Mouse (Mus musculus) right cerebral cortex, adult 18-20 months (tissue): ENCODE results near the gene Tmem50b.
"Not testable (repeated sequence)": the region's sequence is repeated elsewhere in the genome, so short reads cannot be mapped to it uniquely, and the experiment has no call there.

Experiments used
- DNase-seq: peaks from one replicate; pipeline ENCODE4 v3.0.0; 2022; ENCODE audit warnings: mixed read lengths

Gene Tmem50b

DNA sequence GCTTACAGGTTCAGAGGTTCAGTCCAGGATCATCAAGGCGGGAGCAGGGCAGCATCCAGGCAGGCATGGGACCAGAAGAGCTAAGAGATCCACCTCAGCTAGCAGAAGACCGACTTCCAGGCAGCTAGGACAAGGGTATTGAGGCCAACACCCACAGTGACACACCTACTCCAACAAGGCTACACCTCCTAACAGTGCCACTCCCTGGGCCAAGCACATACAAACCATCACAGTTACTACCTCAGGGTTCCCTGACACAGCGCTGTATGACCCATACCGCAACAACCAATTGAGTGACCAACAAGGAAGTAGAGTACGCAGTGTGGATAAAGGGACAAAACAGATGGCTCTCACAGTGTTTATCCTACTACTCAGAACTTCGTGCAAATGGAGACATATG lies 61.2 kb downstream of the Tmem50b start:
- no peak for DNase-seq

DNA sequence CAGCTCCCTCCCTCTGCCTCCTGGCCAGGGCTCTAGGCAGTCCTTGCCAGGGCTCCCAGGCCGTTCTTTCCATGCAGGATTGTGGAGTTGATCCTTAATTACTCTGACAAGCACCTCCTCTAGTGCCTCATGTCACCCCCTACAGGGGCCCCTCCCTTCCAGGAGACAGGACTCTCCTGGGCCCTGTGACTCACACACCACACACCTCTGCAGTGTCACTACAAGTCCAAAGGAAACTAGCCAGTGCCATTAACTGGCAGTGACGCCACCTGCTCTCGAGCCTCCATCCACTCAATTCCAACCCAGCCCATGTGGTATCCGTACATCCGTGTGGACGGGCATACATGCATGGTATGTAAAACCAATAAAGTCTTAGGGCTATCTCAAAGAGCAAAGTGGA lies 62.7 kb downstream of the Tmem50b start:
- no peak for DNase-seq

DNA sequence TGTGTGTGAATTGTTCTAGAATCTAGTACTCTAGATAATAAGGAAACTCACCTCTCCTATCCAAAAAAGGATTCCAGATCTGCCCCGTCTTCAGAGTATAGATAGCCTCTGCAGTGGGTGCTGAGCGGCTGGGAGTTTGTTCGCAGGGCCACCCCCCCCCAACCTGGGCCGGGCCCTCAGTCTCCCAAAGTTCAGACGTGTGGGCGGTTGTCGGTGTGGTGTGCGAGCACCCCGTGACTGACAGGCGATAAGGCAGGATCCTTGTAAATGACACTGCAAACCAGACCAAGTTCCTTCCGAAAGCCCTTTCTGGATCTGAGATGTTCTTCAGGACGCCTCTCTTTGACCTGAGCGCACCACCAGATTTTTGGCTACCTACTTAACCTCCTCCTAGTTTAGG lies 63.1 kb downstream of the Tmem50b start:
- DNase-seq = peak; percentile 77

DNA sequence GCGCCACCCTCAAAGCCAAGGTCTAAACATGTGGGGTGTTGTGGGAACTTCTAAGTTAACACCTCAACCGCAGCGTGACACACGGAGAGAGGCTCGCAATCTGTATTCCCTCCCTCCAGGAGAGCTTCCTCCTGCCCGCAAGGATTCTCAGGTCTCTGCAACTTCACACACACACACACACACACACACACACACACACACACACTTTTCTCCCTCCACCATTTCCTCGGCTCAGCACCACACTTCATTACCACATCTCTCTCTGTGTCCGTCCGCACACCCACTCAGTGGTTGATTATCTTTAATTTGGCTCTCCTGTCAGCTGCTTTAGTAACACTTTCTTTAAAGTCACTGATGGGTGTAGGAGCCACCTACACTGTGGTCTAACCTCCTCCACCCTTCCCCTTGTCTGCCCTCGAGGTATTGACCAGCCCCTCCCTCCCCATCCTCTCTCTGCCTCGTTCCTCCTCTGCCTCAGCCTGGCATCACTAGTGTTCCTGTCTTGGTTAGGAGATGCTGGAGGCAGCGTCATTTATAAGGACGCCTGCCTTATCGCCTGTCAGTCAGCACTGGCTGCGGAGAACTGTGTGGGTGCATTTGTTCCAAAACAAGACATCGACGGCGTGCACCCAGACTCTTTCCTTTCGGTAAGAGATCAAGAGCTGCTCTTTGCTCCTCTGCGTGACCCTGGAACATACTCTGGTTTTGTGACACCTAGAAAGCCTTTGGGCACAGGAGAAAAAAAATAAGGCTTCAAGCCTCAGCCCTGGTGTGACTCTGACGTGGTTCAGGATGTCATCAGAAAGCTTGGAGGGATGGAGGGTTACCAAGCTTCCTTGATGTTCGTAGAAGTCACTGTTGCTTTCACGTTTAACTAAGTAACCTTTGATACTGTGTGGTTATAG lies 64.3 kb downstream of the Tmem50b start:
- DNase-seq = peak; percentile 39

DNA sequence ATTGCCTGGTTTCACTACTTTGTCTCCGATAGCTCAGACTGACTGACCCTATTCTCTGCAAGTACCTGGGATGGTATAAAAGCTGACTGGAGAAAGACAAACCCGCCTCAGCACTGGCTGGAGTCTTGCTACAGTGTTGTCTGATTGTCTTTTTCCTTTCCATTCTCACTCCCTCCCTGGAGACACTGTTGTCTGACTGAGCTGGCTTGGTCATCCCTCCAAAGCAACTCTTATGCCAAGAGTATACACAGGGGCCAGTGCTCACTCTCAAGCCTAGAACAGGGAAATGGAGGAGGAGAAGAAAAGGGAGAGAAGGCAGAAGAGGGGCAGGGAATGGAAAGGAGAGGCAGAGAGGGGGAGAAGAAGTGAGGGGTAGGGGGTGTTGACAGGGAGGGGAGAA lies 65.2 kb downstream of the Tmem50b start:
- DNase-seq = no peak

DNA sequence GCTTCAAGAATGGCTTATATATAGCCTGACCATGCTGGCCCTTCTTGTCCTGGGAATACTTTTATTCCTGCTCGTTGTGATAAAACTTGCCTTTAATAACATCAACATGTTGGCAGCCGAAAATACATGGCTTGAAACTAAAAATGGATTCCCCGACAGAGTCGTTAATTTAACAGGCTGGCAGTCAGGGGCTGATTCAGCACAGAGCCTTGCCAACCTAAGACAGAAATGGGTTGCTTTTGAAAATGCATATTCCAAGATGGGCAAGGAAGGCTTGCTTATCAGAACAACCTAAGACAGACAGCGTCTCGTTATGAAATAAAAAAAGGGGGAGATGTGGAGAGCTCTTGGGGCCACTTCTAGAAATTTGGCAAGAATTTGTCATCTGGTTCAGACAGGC lies 65.7 kb downstream of the Tmem50b start:
- DNase-seq = no peak

DNA sequence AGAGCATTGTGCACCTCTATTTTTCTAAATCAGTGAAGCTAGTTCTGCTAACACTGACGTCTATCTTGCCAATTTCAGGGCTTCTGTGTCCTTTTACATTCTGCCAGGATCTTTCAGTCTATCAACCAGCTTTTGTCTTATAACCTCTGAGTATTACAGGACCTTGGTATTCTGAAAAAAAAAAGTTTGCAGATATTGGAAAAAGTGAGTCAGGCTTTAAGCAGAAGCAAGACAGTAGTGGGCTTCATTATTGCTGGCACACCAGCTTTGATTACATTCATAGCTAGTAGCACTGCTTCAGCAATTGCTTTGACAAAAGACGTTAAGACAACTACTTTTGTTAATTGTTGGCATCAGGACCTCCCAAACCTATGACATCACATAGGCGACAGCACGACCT lies 66.8 kb downstream of the Tmem50b start:
- not testable (repeated sequence) for DNase-seq

DNA sequence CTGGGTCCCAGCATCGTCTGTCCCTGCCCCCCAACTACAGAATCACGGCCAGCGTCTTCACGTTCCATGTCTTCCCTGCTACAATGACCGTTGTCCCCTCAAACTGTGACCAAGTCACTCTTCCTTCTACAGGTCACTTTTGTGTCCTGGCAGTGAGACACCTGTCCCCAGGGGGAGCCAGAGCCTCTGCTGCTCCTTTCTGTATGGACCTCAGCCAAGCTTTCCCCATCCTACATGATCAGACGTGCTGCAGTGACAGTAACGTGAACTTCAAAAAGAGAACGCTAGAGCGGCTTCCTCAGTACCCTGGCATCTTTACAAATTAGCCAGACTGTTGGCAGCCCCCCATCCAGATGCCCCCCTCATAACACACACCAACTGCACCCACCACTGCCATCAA lies 69.0 kb downstream of the Tmem50b start:
- DNase-seq = no peak

DNA sequence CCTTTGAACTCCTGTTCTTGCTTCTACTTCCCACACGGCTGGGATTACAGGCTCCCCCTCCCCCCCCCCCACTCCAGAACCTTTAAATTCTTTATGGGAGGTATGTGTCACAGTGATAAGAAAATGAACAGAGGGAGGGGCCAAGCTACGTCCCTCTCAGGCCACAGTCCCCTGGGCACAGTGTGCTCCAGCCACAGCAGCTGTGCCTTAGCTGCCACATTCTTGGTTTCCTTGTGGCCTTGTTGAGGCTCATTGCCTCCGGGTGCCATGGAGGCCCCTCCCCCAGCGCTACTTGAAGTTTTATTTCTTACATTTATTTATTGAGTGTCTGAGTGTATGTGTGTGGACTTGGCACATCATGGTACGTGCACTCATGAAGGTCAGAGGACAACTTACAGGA lies 70.1 kb downstream of the Tmem50b start:
- DNase-seq = no peak

DNA sequence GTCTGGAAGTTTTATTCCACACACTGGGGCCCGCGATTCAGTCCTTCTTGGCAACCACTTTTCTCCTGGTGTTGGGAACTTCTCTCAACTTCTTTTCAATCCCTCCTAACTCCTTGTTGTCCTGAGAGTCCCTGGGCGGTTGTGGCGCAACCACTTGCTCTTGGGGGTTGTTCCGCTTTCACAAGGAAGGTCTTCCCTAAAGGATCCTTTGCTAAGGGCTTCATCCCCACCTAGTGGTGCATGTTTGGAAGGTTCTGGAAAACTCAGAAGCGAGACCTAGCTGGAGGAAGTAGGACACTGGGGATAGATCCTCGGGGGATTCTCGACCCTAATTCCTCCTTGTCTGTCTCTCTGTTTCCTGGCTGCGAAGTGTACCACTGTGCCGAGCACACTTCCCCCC lies 70.5 kb downstream of the Tmem50b start:
- no peak for DNase-seq

DNA sequence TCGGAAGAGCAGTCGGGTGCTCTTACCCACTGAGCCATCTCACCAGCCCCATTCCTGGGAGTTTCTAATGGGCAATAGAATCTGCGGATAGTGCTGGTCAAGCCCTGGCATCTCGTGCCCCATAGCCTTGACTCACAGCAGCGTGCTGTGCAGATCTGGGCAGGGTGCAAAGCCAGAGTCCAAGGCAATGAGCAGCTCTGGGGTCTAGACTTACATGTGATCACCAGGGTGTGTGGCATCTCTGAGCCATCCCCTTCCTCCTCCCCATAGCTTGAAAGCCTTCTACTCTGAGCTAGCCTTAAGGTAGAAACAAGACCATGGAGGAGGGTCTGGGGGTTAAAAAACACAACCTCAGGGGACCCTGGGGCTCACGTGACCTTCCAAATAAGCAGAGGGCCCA lies 71.3 kb downstream of the Tmem50b start:
- no peak for DNase-seq
